Mouse (Mus musculus) heart, embryonic 13.5 days (tissue): ENCODE measurements around the gene Mapkapk2. TPM values are rescaled to one million over a fixed set of nuclear protein-coding genes. Genes with fewer than 3 reads are reported as not detected.
A peak's percentile ranks its signal among the peaks of the same experiment; 100 is the strongest.

Experiments used
- ATAC-seq: fragments of 200-750 bp; cut with Nextera tagmentation; 2 replicates; pipeline ENCODE4 v1.8.0; 2017; ENCODE audit warnings: moderate TSS enrichment; ENCODE audit not compliant: insufficient number of reproducible peaks, low FRiP score, low TSS enrichment; ENCODE audit errors: extremely low read depth
- H3K27ac ChIP-seq: fragments of 300-500 bp; sonication (generic); replicated peaks from 2 replicates; pipeline ENCODE4 v1.5.1; 2015; ENCODE audit warnings: moderate library complexity, mild to moderate bottlenecking, inconsistent platforms
- H3K27me3 ChIP-seq: fragments of 300-500 bp; sonication (generic); replicated peaks from 2 replicates; pipeline ENCODE4 v1.6.1; 2015; ENCODE audit warnings: mild to moderate bottlenecking, inconsistent platforms
- H3K36me3 ChIP-seq: fragments of 300-500 bp; sonication (generic); 2 replicates; pipeline ENCODE4 v1.6.1; 2015; ENCODE audit warnings: mild to moderate bottlenecking, inconsistent platforms
- H3K4me1 ChIP-seq: fragments of 300-500 bp; sonication (generic); 2 replicates; pipeline ENCODE4 v1.6.1; 2015; ENCODE audit warnings: inconsistent platforms
- H3K4me2 ChIP-seq: fragments of 300-500 bp; sonication (generic); 2 replicates; pipeline ENCODE4 v1.6.1; 2015; ENCODE audit warnings: inconsistent platforms, mild to moderate bottlenecking, moderate library complexity
- H3K4me3 ChIP-seq: fragments of 300-500 bp; sonication (generic); 2 replicates; pipeline ENCODE4 v1.5.1; 2015; ENCODE audit warnings: moderate library complexity, mild to moderate bottlenecking, inconsistent platforms
- H3K9ac ChIP-seq: fragments of 300-500 bp; sonication (generic); 2 replicates; pipeline ENCODE4 v1.6.1; 2015; ENCODE audit warnings: inconsistent platforms, mild to moderate bottlenecking, moderate library complexity
- H3K9me3 ChIP-seq: fragments of 300-500 bp; sonication (generic); 2 replicates; pipeline ENCODE4 v1.6.1; 2016; ENCODE audit warnings: inconsistent platforms
- WGBS: fragments of 180-500 bp; shearing (Covaris S2); methylation state at CpG from one replicate; pipeline ENCODE4 v1.1.7; 2015; ENCODE audit warnings: mixed read lengths; 5-methylcytosine and 5-hydroxymethylcytosine counted together
- polyA plus RNA-seq: library from polyadenylated mRNA; unstranded; fragments of >200 nt; fragmentation: Nextera tagmentation; extraction: Ambion mirVana; gene quantifications from 2 replicates; pipeline ENCODE4 v1.2.1, GENCODE M21; 2015

The Mapkapk2 gene
- polyA plus RNA-seq, 1 experiment from 2014 or later, result 62.0 TPM

GRCm38 (mm10) chr1:131080686-131081085, 16.9 kb downstream of the Mapkapk2 start:
- H3K9ac ChIP-seq, result no peak overlapping the region
- 61% methylated on average over 1 of the region's 1 CpGs for WGBS
- no peak overlapping the region for H3K4me3 ChIP-seq
- peaks cover 99% of the 10 kb centered on the region for H3K4me1 ChIP-seq
- no peaks in the 10 kb centered on the region for H3K27me3 ChIP-seq
- no peaks in the 10 kb centered on the region for H3K9me3 ChIP-seq
- H3K36me3 ChIP-seq, result no peaks in the 10 kb centered on the region
- H3K27ac ChIP-seq, result peak overlapping the region; percentile 75; the same call in 1 of the 2 replicates
- no peak overlapping the region for H3K4me2 ChIP-seq
- no peak for ATAC-seq

- peak overlapping the region; percentile 30; the same call in 1 of the 2 replicates for H3K27ac ChIP-seq
- peaks cover 99% of the 10 kb centered on the region for H3K4me1 ChIP-seq
- H3K27me3 ChIP-seq, result no peaks in the 10 kb centered on the region
- no peaks in the 10 kb centered on the region for H3K9me3 ChIP-seq
- ATAC-seq, result no peak
- no peak overlapping the region for H3K4me2 ChIP-seq
- H3K36me3 ChIP-seq, result no peaks in the 10 kb centered on the region
- 55% methylated on average over 4 of the region's 4 CpGs for WGBS
- H3K9ac ChIP-seq, result peak overlapping the region; percentile 68; the same call in 1 of the 2 replicates
- no peak overlapping the region for H3K4me3 ChIP-seq
Measured at GRCm38 (mm10) chr1:131079762-131080161, 17.9 kb downstream of the Mapkapk2 start.

GRCm38 (mm10) chr1:131078761-131079330, 18.8 kb downstream of the Mapkapk2 start:
- Histone ChIP-seq H3K4me3 (no peak overlapping the region), H3K4me1 (peaks cover 99% of the 10 kb centered on the region), H3K36me3 (no peaks in the 10 kb centered on the region), H3K4me2 (no peak overlapping the region), H3K27ac (peak overlapping the region; percentile 67), H3K27me3 (no peaks in the 10 kb centered on the region), H3K9me3 (no peaks in the 10 kb centered on the region), H3K9ac (peak overlapping the region; percentile 68)
- no peak for ATAC-seq
- WGBS, result 70% methylated on average over 3 of the region's 3 CpGs

- ATAC-seq, result no peak
- Histone ChIP-seq H3K27me3 (no peaks in the 10 kb centered on the region), H3K27ac (peak overlapping the region; percentile 84), H3K9ac (no peak overlapping the region), H3K36me3 (0 out of 2 replicates have a peak, but pooled peaks cover 3% of the 10 kb centered on the region), H3K4me1 (peaks cover 99% of the 10 kb centered on the region), H3K4me2 (peak overlapping the region; percentile 54), H3K4me3 (no peak overlapping the region), H3K9me3 (no peaks in the 10 kb centered on the region)
- WGBS, result 73% methylated on average over 7 of the region's 7 CpGs
Measured at GRCm38 (mm10) chr1:131075098-131075791, 22.4 kb downstream of the Mapkapk2 start.

- WGBS, result 27% methylated on average over 8 of the region's 8 CpGs
- Histone ChIP-seq H3K27me3 (no peaks in the 10 kb centered on the region), H3K9ac (peak overlapping the region; percentile 58), H3K9me3 (no peaks in the 10 kb centered on the region), H3K36me3 (0 out of 2 replicates have a peak, but pooled peaks cover 3% of the 10 kb centered on the region), H3K4me2 (peak overlapping the region; percentile 54), H3K4me3 (no peak overlapping the region), H3K4me1 (peaks cover 97% of the 10 kb centered on the region), H3K27ac (peak overlapping the region; percentile 84)
- peak; percentile 58; the same call in 1 of the 2 replicates for ATAC-seq
Measured at GRCm38 (mm10) chr1:131074524-131074938, 23.1 kb downstream of the Mapkapk2 start.

- peaks cover 94% of the 10 kb centered on the region for H3K4me1 ChIP-seq
- WGBS, result 79% methylated on average over 7 of the region's 7 CpGs
Measured at GRCm38 (mm10) chr1:131072376-131072990, 25.1 kb downstream of the Mapkapk2 start.

GRCm38 (mm10) chr1:131069010-131069409, 28.6 kb downstream of the Mapkapk2 start:
- peaks cover 72% of the 10 kb centered on the region for H3K4me1 ChIP-seq
- H3K4me2 ChIP-seq, result no peak overlapping the region
- no peak overlapping the region for H3K9ac ChIP-seq
- no peak overlapping the region for H3K4me3 ChIP-seq
- H3K27me3 ChIP-seq, result no peaks in the 10 kb centered on the region
- 0 out of 2 replicates have a peak overlapping the region, but pooled peaks have one; percentile 8 for H3K27ac ChIP-seq
- peaks cover 29% of the 10 kb centered on the region for H3K36me3 ChIP-seq
- H3K9me3 ChIP-seq, result no peaks in the 10 kb centered on the region
- ATAC-seq, result no peak
- 75% methylated on average over 7 of the region's 7 CpGs for whole genome bisulfite sequencing

More at GRCm38 (mm10) chr1:131072376-131072990, 25.1 kb downstream of the Mapkapk2 start:
- no peak for ATAC-seq
- Histone ChIP-seq H3K27ac (no peak overlapping the region), H3K36me3 (peaks cover 16% of the 10 kb centered on the region), H3K9me3 (no peaks in the 10 kb centered on the region), H3K4me3 (no peak overlapping the region), H3K4me2 (no peak overlapping the region), H3K27me3 (no peaks in the 10 kb centered on the region), H3K9ac (no peak overlapping the region)

GRCm38 (mm10) chr1:131068011-131068727, 29.5 kb downstream of the Mapkapk2 start:
- H3K27ac ChIP-seq, result no peak overlapping the region
- H3K9ac ChIP-seq, result no peak overlapping the region
- peaks cover 29% of the 10 kb centered on the region for H3K36me3 ChIP-seq
- no peak for ATAC-seq
- 74% methylated on average over 10 of the region's 10 CpGs for WGBS
- H3K4me3 ChIP-seq, result no peak overlapping the region
- H3K27me3 ChIP-seq, result no peaks in the 10 kb centered on the region
- H3K4me2 ChIP-seq, result no peak overlapping the region
- H3K4me1 ChIP-seq, result peaks cover 72% of the 10 kb centered on the region
- no peaks in the 10 kb centered on the region for H3K9me3 ChIP-seq

GRCm38 (mm10) chr1:131064202-131064601, 33.4 kb downstream of the Mapkapk2 start:
- H3K9ac ChIP-seq, result peak overlapping the region; percentile 9; the same call in 1 of the 2 replicates
- peak overlapping the region; percentile 13; the same call in 1 of the 2 replicates for H3K4me2 ChIP-seq
- H3K9me3 ChIP-seq, result no peaks in the 10 kb centered on the region
- H3K4me1 ChIP-seq, result peaks cover 76% of the 10 kb centered on the region
- H3K4me3 ChIP-seq, result no peak overlapping the region
- peaks cover 25% of the 10 kb centered on the region for H3K36me3 ChIP-seq
- ATAC-seq, result no peak
- H3K27ac ChIP-seq, result peak overlapping the region; percentile 90
- no peaks in the 10 kb centered on the region for H3K27me3 ChIP-seq
- WGBS, result 42% methylated on average over 6 of the region's 6 CpGs

GRCm38 (mm10) chr1:131062821-131063220, 34.8 kb downstream of the Mapkapk2 start:
- ATAC-seq, result peak; percentile 48; the same call in 1 of the 2 replicates

More at GRCm38 (mm10) chr1:131062821-131063220, 34.8 kb downstream of the Mapkapk2 start:
- Histone ChIP-seq H3K36me3 (peaks cover 21% of the 10 kb centered on the region), H3K9ac (peak overlapping the region; percentile 57), H3K27me3 (no peaks in the 10 kb centered on the region), H3K4me3 (no peak overlapping the region), H3K9me3 (no peaks in the 10 kb centered on the region), H3K27ac (peak overlapping the region; percentile 90), H3K4me1 (peaks cover 76% of the 10 kb centered on the region), H3K4me2 (peak overlapping the region; percentile 42)
- 44% methylated on average over 6 of the region's 6 CpGs for WGBS
